Mouse (Mus musculus) midbrain, postnatal 0 days (tissue): Measurements from ENCODE around the gene Atg9b. TPM values are rescaled to one million over a fixed set of nuclear protein-coding genes. Genes with fewer than 3 reads are reported as not detected.

ENCODE experiments used
- ATAC-seq: fragments of 200-750 bp; cut with Nextera tagmentation; 2 replicates; pipeline ENCODE4 v1.8.0; 2017; ENCODE audit warnings: moderate number of reproducible peaks, mild to moderate bottlenecking, moderate TSS enrichment, moderate library complexity; ENCODE audit not compliant: low FRiP score
- DNase-seq: peaks from one replicate; pipeline ENCODE4 v3.0.0-alpha.2; 2015; ENCODE audit warnings: low spot score
- H3K27ac ChIP-seq: fragments of 300-500 bp; sonication (generic); 2 replicates; pipeline ENCODE4 v1.5.1; 2014; ENCODE audit warnings: low read depth, mild to moderate bottlenecking, low read length, mixed read lengths
- H3K27me3 ChIP-seq: fragments of 300-500 bp; sonication (generic); 2 replicates; pipeline ENCODE4 v1.6.1; 2014; ENCODE audit warnings: low read length, control low read depth, mixed read lengths; ENCODE audit not compliant: insufficient read depth
- H3K36me3 ChIP-seq: fragments of 300-500 bp; sonication (generic); 2 replicates; pipeline ENCODE4 v1.6.1; 2014; ENCODE audit warnings: low read length, control low read depth, mixed read lengths; ENCODE audit not compliant: insufficient read depth
- H3K4me1 ChIP-seq: fragments of 300-500 bp; sonication (generic); 2 replicates; pipeline ENCODE4 v1.6.1; 2014; ENCODE audit warnings: mild to moderate bottlenecking, control low read depth, antibody characterized with exemption, low read length, mixed read lengths; ENCODE audit not compliant: insufficient read depth
- H3K4me2 ChIP-seq: fragments of 300-500 bp; sonication (generic); 2 replicates; pipeline ENCODE4 v1.6.1; 2014; ENCODE audit warnings: low read depth, mild to moderate bottlenecking, low read length, mixed read lengths; ENCODE audit not compliant: poor library complexity, severe bottlenecking
- H3K4me3 ChIP-seq: fragments of 300-500 bp; sonication (generic); 2 replicates; pipeline ENCODE4 v1.5.1; 2014; ENCODE audit warnings: low read depth, mild to moderate bottlenecking, low read length, moderate library complexity
- H3K9ac ChIP-seq: fragments of 300-500 bp; sonication (generic); replicated peaks from 2 replicates; pipeline ENCODE4 v1.6.1; 2014; ENCODE audit warnings: mild to moderate bottlenecking, low read length, moderate library complexity, mixed read lengths; ENCODE audit not compliant: poor library complexity, severe bottlenecking
- H3K9me3 ChIP-seq: fragments of 300-500 bp; sonication (generic); 2 replicates; pipeline ENCODE4 v1.6.1; 2016; ENCODE audit warnings: low read length, control low read depth
- CTCF ChIP-seq: IDR thresholded peaks from 2 replicates; pipeline ENCODE4 v1.5.1; 2016; ENCODE audit warnings: antibody characterized with exemption, mild to moderate bottlenecking
- WGBS: fragments of 180-500 bp; shearing (Covaris S2); extraction: QIAGEN DNeasy Blood & Tissue Kit; methylation state at CpG from one replicate; pipeline ENCODE4 v1.1.7; 2014; 5-methylcytosine and 5-hydroxymethylcytosine counted together
- polyA plus RNA-seq: library from polyadenylated mRNA; unstranded; fragments of >200 nt; fragmentation: Nextera tagmentation; extraction: Ambion mirVana; gene quantifications from 2 replicates; pipeline ENCODE4 v1.2.1, GENCODE M21; 2015
- total RNA-seq: library from RNA; depleted of rRNA; stranded (reverse); fragments of >200 nt; gene quantifications from 2 replicates; pipeline ENCODE4 v1.2.3, GENCODE M21; 2014

Gene Atg9b
- total and polyA plus RNA-seq, 2 experiments from 2014 or later = 5.3 to 6.7 TPM

- Histone ChIP-seq H3K4me1 (peaks cover 16% of the 10 kb centered on the region; the same call in 1 of the 2 replicates), H3K4me3 (peak within 1 kb of the TSS; percentile 59)
- WGBS = 1% methylated on average over 46 of the region's 46 CpGs
These were observed 31.4 kb upstream of the Atg9b start, which contains the start of the genes Cdk5 and Slc4a2 for GRCm38 (mm10) chr5:24423129-24424003. Gene Cdk5, minus strand, starts transcription at chr5:24423530. Gene Slc4a2, plus strand, starts transcription at chr5:24423837.

GRCm38 (mm10) chr5:24420381-24420780 lies 28.4 kb upstream of the Atg9b start:
- H3K4me2 ChIP-seq = no peak overlapping the region
- H3K27me3 ChIP-seq = no peaks in the 10 kb centered on the region
- no peak overlapping the region for H3K9ac ChIP-seq
- no peak for DNase-seq
- H3K9me3 ChIP-seq = no peaks in the 10 kb centered on the region
- WGBS = 90% methylated on average over 9 of the region's 9 CpGs
- no peak for ATAC-seq
- H3K4me3 ChIP-seq = no peak overlapping the region
- TF ChIP-seq CTCF = no peak
- peaks cover 25% of the 10 kb centered on the region for H3K36me3 ChIP-seq
- H3K27ac ChIP-seq = no peak overlapping the region
- peaks cover 15% of the 10 kb centered on the region; the same call in 1 of the 2 replicates for H3K4me1 ChIP-seq

More at GRCm38 (mm10) chr5:24423129-24424003, 31.4 kb upstream of the Atg9b start, which contains the start of the genes Cdk5 and Slc4a2:
- peak within 1 kb of the TSS; percentile 94 for H3K4me2 ChIP-seq
- ATAC-seq (peak; percentile 94), DNase-seq (peak; percentile 100)
- no peaks in the 10 kb centered on the region for H3K27me3 ChIP-seq
- no peaks in the 10 kb centered on the region for H3K9me3 ChIP-seq
- H3K27ac ChIP-seq = peak within 1 kb of the TSS; percentile 92
- TF ChIP-seq CTCF = peak; percentile 14; the same call in 1 of the 2 replicates
- peaks cover 25% of the 10 kb centered on the region for H3K36me3 ChIP-seq
- peak within 1 kb of the TSS; percentile 81 for H3K9ac ChIP-seq

- WGBS = 89% methylated on average over 10 of the region's 10 CpGs
- H3K4me3 ChIP-seq = no peak overlapping the region
- H3K9ac ChIP-seq = no peak overlapping the region
- H3K27me3 ChIP-seq = no peaks in the 10 kb centered on the region
- H3K4me2 ChIP-seq = no peak overlapping the region
- TF ChIP-seq CTCF = no peak
- H3K36me3 ChIP-seq = peaks cover 25% of the 10 kb centered on the region
- no peak overlapping the region for H3K27ac ChIP-seq
- no peaks in the 10 kb centered on the region for H3K9me3 ChIP-seq
- ATAC-seq = no peak
- DNase-seq = no peak
- H3K4me1 ChIP-seq = peaks cover 8% of the 10 kb centered on the region; the same call in 1 of the 2 replicates
These were observed 25.6 kb upstream of the Atg9b start for GRCm38 (mm10) chr5:24417587-24417986.

GRCm38 (mm10) chr5:24416222-24416736 lies 24.3 kb upstream of the Atg9b start:
- H3K4me3 ChIP-seq = no peak overlapping the region
- no peak overlapping the region for H3K27ac ChIP-seq
- no peaks in the 10 kb centered on the region for H3K27me3 ChIP-seq
- 7% methylated on average over 21 of the region's 21 CpGs for WGBS
- H3K4me2 ChIP-seq = peak overlapping the region; percentile 32; the same call in 1 of the 2 replicates
- no peak overlapping the region for H3K9ac ChIP-seq
- peaks cover 23% of the 10 kb centered on the region for H3K36me3 ChIP-seq
- peak; percentile 73 for TF ChIP-seq CTCF
- peak; percentile 83 for DNase-seq
- ATAC-seq = peak; percentile 55
- H3K4me1 ChIP-seq = peaks cover 6% of the 10 kb centered on the region; the same call in 1 of the 2 replicates
- no peaks in the 10 kb centered on the region for H3K9me3 ChIP-seq

- H3K4me3 ChIP-seq = no peak overlapping the region
- H3K36me3 ChIP-seq = no peaks in the 10 kb centered on the region; the same call in 1 of the 2 replicates
- no peak overlapping the region for H3K9ac ChIP-seq
- H3K27ac ChIP-seq = no peak overlapping the region
- H3K4me2 ChIP-seq = no peak overlapping the region
- TF ChIP-seq CTCF = no peak
- no peaks in the 10 kb centered on the region for H3K27me3 ChIP-seq
- WGBS = 85% methylated on average over 13 of the region's 13 CpGs
- peaks cover 6% of the 10 kb centered on the region; the same call in 1 of the 2 replicates for H3K4me1 ChIP-seq
- H3K9me3 ChIP-seq = no peaks in the 10 kb centered on the region
- ATAC-seq = no peak
- DNase-seq = no peak
These were observed 22.0 kb upstream of the Atg9b start for GRCm38 (mm10) chr5:24413938-24414337.
